Mouse (Mus musculus) kidney, postnatal 0 days (tissue): Measurements from ENCODE around the gene Hoxb6. TPM values are rescaled to one million over a fixed set of nuclear protein-coding genes. Genes with fewer than 3 reads are reported as not detected.

Experiments
- ATAC-seq: fragments of 200-750 bp; cut with Nextera tagmentation; replicated peaks from 2 replicates; pipeline ENCODE4 v1.8.0; 2017; ENCODE audit warnings: low read depth, moderate number of reproducible peaks, moderate TSS enrichment, moderate library complexity; ENCODE audit not compliant: low FRiP score
- DNase-seq: peaks from one replicate; pipeline ENCODE4 v3.0.0-alpha.2; 2016; ENCODE audit warnings: low spot score
- H3K27ac ChIP-seq: fragments of 300-500 bp; sonication (generic); 2 replicates; pipeline ENCODE4 v1.5.1; 2014; ENCODE audit warnings: mild to moderate bottlenecking
- H3K27me3 ChIP-seq: fragments of 300-500 bp; sonication (generic); 2 replicates; pipeline ENCODE4 v1.6.1; 2014; ENCODE audit warnings: low read length, mixed read lengths; ENCODE audit not compliant: insufficient read depth
- H3K36me3 ChIP-seq: fragments of 300-500 bp; sonication (generic); 2 replicates; pipeline ENCODE4 v1.6.1; 2014; ENCODE audit warnings: low read length, mixed read lengths; ENCODE audit not compliant: insufficient read depth
- H3K4me1 ChIP-seq: fragments of 300-500 bp; sonication (generic); replicated peaks from 2 replicates; pipeline ENCODE4 v1.6.1; 2014; ENCODE audit warnings: antibody characterized with exemption, low read length, mixed read lengths; ENCODE audit not compliant: insufficient read depth
- H3K4me2 ChIP-seq: fragments of 300-500 bp; sonication (generic); 2 replicates; pipeline ENCODE4 v1.6.1; 2014; ENCODE audit warnings: mild to moderate bottlenecking, low read length, moderate library complexity, mixed read lengths
- H3K4me3 ChIP-seq: fragments of 300-500 bp; sonication (generic); replicated peaks from 2 replicates; pipeline ENCODE4 v1.5.1; 2014; ENCODE audit warnings: low read depth, low read length
- H3K9ac ChIP-seq: fragments of 300-500 bp; sonication (generic); 2 replicates; pipeline ENCODE4 v1.6.1; 2014; ENCODE audit warnings: low read depth, low read length
- H3K9me3 ChIP-seq: fragments of 300-500 bp; sonication (generic); replicated peaks from 2 replicates; pipeline ENCODE4 v1.6.1; 2016; ENCODE audit warnings: low read length, inconsistent platforms, mixed read lengths
- CTCF ChIP-seq: IDR thresholded peaks from 2 replicates; pipeline ENCODE4 v1.5.1; 2016; ENCODE audit warnings: antibody characterized with exemption, low read depth, mild to moderate bottlenecking, moderate library complexity
- WGBS: fragments of 180-500 bp; shearing (Covaris S2); extraction: QIAGEN DNeasy Blood & Tissue Kit; methylation state at CpG from one replicate; pipeline ENCODE4 v1.1.7; 2014; 5-methylcytosine and 5-hydroxymethylcytosine counted together
- polyA plus RNA-seq: library from polyadenylated mRNA; unstranded; fragments of >200 nt; fragmentation: Nextera tagmentation; extraction: Ambion mirVana; gene quantifications from 2 replicates; pipeline ENCODE4 v1.2.1, GENCODE M21; 2015

Gene Hoxb6
- polyA plus RNA-seq, 1 experiment from 2014 or later: 45.0 TPM

DNA sequence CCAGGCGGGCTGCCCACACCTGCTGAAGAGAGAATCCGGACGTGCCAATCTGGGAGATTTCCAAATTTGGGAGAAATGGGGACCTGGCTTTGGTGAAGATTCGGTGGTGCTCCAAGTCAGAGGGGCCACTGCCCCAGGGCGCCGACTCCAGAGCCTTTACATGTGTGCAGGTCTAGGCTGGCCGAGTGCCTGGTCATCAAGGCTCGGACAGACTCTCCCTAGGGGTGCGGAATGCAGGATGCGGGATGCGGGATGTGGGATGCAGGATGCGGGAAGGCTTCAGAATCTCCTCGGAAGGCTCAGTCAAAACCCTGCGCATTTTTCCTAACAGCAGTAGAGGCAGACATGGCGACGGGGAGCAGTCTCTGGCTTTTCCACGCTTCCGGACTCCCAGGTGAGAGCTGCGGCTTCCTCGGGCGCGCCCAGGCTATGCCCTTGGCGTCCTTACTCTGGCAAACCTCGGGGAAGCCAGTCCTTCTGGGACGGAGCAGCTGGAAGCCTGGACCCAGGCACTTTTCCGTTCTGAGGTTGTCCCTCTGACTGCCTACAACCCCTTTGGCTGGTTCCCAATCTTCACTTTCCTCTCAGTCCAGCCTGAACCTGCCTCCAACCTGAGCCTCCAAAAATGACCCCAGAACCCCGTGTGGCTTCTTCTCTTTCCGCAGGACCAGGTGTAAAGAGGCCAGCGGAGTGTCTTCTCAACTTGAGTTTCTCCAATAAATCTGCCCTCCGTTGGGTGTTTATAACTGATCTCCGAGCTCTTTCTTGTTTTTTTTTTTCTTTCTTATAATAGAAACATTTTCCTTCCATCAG is 12.6 kb upstream of the Hoxb6 start:
- WGBS: 8% methylated on average over 31 of the region's 31 CpGs
- Histone ChIP-seq H3K4me2 (peak overlapping the region; percentile 96), H3K36me3 (no peaks in the 10 kb centered on the region), H3K4me3 (peak overlapping the region; percentile 84), H3K4me1 (peaks cover 22% of the 10 kb centered on the region; the same call in 1 of the 2 replicates), H3K9ac (peak overlapping the region; percentile 98), H3K27me3 (no peaks in the 10 kb centered on the region), H3K9me3 (no peaks in the 10 kb centered on the region), H3K27ac (peak overlapping the region; percentile 99)
- TF ChIP-seq CTCF: no peak
- ATAC-seq (no peak), DNase-seq (peak; percentile 61)

DNA sequence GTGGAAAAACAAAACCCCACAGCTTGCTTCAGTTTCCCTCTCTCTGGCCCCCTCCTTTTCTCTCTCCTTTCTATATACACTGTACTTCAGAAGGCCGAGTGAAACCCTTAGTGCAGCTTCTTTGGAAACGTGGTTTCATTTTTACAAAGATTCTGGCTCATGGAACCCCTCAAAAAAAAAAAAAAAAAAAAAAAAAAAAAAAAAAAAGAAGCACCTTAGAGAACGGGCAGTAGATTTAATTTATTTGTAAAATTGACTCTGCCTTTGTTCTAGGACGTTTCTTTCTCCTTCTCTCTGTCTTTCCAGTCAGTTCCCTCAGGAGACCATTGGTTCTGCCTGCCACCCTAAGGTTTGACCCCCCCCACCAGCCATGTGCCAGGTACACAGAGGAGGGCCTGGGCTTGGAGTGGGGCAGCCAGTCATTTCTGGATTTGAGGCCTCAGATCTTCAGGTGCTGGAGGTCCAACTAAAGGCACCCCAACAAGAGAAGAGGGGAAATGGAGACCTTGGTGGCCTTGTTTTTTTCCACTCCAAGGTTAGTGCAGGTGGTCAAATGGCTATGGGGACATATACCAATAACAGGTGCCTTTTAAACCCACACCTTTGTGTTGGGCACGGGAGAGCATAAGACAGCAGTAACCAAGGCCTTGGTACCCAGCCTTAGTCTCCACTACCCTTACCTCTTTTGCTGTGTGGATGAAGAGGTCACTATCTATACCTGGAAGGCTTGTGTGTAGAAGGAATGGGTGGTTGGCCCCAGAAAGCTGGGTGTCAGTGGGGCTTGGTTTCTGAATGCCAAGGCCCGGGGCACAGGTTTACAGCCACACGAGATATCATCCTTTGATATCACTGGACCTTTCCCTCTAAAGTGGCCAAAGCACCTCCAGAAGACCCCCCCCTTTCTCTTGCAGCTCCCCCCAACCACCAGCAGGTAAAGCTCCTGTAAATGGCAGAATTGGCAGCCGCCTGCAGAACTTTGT is 11.6 kb upstream of the Hoxb6 start:
- Histone ChIP-seq H3K9me3 (no peaks in the 10 kb centered on the region), H3K36me3 (no peaks in the 10 kb centered on the region), H3K4me1 (peaks cover 22% of the 10 kb centered on the region; the same call in 1 of the 2 replicates), H3K4me3 (peak overlapping the region; percentile 84), H3K9ac (peak overlapping the region; percentile 98), H3K27me3 (no peaks in the 10 kb centered on the region), H3K27ac (peak overlapping the region; percentile 99), H3K4me2 (peak overlapping the region; percentile 96)
- ATAC-seq (no peak), DNase-seq (peak; percentile 75)
- no peak for TF ChIP-seq CTCF
- 34% methylated on average over 8 of the region's 8 CpGs for WGBS

DNA sequence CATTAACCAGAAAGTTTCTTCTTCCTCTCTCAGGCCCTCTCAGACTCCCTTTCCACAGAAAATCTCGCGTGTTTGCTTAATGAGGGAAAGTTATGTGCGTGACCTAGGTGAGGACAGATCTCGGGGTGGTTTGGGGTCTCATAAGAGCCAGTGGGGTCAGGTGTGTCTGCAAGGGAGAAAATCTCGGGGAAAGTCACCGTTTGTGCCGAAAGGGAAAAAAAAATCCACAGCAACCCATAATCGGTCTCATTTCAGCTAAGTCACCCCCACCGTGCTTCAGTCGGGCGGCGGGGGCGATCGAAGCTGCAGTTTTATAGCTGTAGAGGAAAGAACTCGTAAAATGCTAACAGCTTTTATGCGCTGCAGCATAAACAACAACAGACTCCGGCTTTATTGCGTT is 10.9 kb upstream of the Hoxb6 start:
- DNase-seq (peak; percentile 80), ATAC-seq (no peak)
- H3K27me3 ChIP-seq: no peaks in the 10 kb centered on the region
- peak overlapping the region; percentile 96 for H3K4me2 ChIP-seq
- no peaks in the 10 kb centered on the region for H3K36me3 ChIP-seq
- no peaks in the 10 kb centered on the region for H3K9me3 ChIP-seq
- peak overlapping the region; percentile 98 for H3K9ac ChIP-seq
- peak overlapping the region; percentile 84 for H3K4me3 ChIP-seq
- H3K4me1 ChIP-seq: peaks cover 22% of the 10 kb centered on the region; the same call in 1 of the 2 replicates
- TF ChIP-seq CTCF: no peak
- WGBS: 11% methylated on average over 18 of the region's 18 CpGs
- peak overlapping the region; percentile 99 for H3K27ac ChIP-seq

DNA sequence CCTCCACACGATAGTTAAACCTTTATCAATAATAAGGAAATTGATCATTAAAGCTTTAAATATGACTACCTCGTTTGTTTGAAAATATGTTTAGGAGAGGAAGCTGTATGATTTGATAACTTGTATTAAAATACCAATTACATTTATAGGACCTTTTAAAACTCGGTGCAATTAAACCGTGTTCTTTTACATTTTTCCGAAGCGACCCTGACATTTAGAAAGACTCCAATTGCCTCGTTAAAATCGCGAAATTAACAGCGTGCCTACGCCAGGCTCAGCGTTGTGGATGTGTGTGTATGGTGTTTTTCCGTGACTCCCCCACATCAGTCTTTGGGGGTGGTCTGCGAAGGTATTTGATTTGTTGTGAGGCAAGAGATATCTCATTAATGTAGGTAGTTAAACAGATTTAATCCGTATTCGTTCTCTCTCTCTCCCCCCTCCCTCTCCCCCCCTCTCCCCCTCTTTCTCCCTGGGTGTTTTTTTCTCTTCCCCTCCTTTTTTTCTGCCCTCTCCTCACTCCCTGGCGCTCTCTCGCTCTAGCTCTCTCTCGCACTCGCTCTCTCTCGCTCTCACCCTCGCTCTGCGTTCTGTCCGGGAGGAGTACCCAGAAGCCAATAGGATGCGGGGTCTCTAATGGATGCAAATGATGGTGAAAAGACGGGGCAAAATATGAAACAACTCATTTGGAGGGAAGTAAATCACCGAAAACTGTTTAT is 10.3 kb upstream of the Hoxb6 start, which contains the start of gene Hoxb8:
Gene Hoxb8, plus strand, starts transcription at position 51 of the 716 bp plus-strand sequence.
- under 1% methylated on average over 27 of the region's 27 CpGs for WGBS
- no peaks in the 10 kb centered on the region for H3K27me3 ChIP-seq
- no peak for ATAC-seq
- H3K36me3 ChIP-seq: no peaks in the 10 kb centered on the region
- no peaks in the 10 kb centered on the region for H3K9me3 ChIP-seq
- peak within 1 kb of the TSS; percentile 84 for H3K4me3 ChIP-seq
- no peak for TF ChIP-seq CTCF
- DNase-seq: peak; percentile 88
- peaks cover 21% of the 10 kb centered on the region; the same call in 1 of the 2 replicates for H3K4me1 ChIP-seq
- peak within 1 kb of the TSS; percentile 96 for H3K4me2 ChIP-seq
- H3K9ac ChIP-seq: peak within 1 kb of the TSS; percentile 98
- peak within 1 kb of the TSS; percentile 99 for H3K27ac ChIP-seq

DNA sequence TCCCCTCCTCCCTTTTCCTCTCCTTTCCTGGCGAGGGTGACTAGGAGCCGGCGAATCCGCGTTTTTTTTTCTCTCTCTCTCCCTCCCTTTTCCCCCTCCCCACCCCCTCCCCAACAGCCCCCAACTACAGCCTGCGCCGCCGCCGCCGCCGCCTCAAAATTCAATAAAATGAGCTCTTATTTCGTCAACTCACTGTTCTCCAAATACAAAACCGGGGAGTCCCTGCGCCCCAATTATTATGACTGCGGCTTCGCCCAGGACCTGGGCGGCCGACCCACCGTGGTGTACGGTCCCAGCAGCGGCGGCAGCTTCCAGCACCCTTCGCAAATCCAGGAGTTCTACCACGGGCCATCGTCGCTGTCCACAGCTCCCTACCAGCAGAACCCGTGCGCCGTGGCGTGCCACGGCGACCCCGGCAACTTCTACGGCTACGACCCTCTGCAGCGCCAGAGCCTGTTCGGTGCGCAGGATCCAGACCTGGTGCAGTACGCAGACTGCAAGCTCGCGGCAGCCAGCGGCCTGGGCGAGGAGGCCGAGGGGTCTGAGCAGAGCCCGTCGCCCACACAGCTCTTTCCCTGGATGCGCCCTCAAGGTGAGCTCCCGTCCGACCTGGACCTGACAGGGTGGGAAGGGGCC is 9.4 kb upstream of the Hoxb6 start:
- no peak for TF ChIP-seq CTCF
- no peaks in the 10 kb centered on the region for H3K9me3 ChIP-seq
- no peaks in the 10 kb centered on the region for H3K27me3 ChIP-seq
- ATAC-seq: no peak
- peaks cover 20% of the 10 kb centered on the region for H3K4me1 ChIP-seq
- H3K4me3 ChIP-seq: peak overlapping the region; percentile 84
- DNase-seq: peak; percentile 32
- H3K36me3 ChIP-seq: no peaks in the 10 kb centered on the region
- peak overlapping the region; percentile 96 for H3K4me2 ChIP-seq
- H3K9ac ChIP-seq: peak overlapping the region; percentile 98
- peak overlapping the region; percentile 99 for H3K27ac ChIP-seq
- under 1% methylated on average over 49 of the region's 49 CpGs for WGBS
